Mouse (Mus musculus) heart, embryonic 15.5 days (tissue): ENCODE results near the gene Reep3. TPM values are rescaled to one million over a fixed set of nuclear protein-coding genes. Genes with fewer than 3 reads are reported as not detected.

Experiments
- ATAC-seq: fragments of 200-750 bp; cut with Nextera tagmentation; replicated peaks from 2 replicates; pipeline ENCODE4 v1.8.0; 2017; ENCODE audit warnings: low read depth, moderate TSS enrichment; ENCODE audit not compliant: insufficient number of reproducible peaks, insufficient read depth, low FRiP score
- H3K27ac ChIP-seq: fragments of 300-500 bp; sonication (generic); 2 replicates; pipeline ENCODE4 v1.5.1; 2015; ENCODE audit warnings: mild to moderate bottlenecking, inconsistent platforms
- H3K27me3 ChIP-seq: fragments of 300-500 bp; sonication (generic); 2 replicates; pipeline ENCODE4 v1.6.1; 2015; ENCODE audit warnings: inconsistent platforms
- H3K36me3 ChIP-seq: fragments of 300-500 bp; sonication (generic); 2 replicates; pipeline ENCODE4 v1.6.1; 2015; ENCODE audit warnings: mild to moderate bottlenecking, inconsistent platforms
- H3K4me1 ChIP-seq: fragments of 300-500 bp; sonication (generic); replicated peaks from 2 replicates; pipeline ENCODE4 v1.6.1; 2015; ENCODE audit warnings: inconsistent platforms
- H3K4me2 ChIP-seq: fragments of 300-500 bp; sonication (generic); 2 replicates; pipeline ENCODE4 v1.6.1; 2015; ENCODE audit warnings: inconsistent platforms, mild to moderate bottlenecking, moderate library complexity
- H3K4me3 ChIP-seq: fragments of 300-500 bp; sonication (generic); 2 replicates; pipeline ENCODE4 v1.5.1; 2015; ENCODE audit warnings: mild to moderate bottlenecking, inconsistent platforms
- H3K9ac ChIP-seq: fragments of 300-500 bp; sonication (generic); 2 replicates; pipeline ENCODE4 v1.6.1; 2015; ENCODE audit warnings: mild to moderate bottlenecking, inconsistent platforms
- H3K9me3 ChIP-seq: fragments of 300-500 bp; sonication (generic); replicated peaks from 2 replicates; pipeline ENCODE4 v1.6.1; 2016; ENCODE audit warnings: inconsistent platforms
- WGBS: fragments of 180-500 bp; shearing (Covaris S2); methylation state at CpG from one replicate; pipeline ENCODE4 v1.1.7; 2015; ENCODE audit warnings: mixed read lengths; 5-methylcytosine and 5-hydroxymethylcytosine counted together
- polyA plus RNA-seq: library from polyadenylated mRNA; unstranded; fragments of >200 nt; fragmentation: Nextera tagmentation; extraction: Ambion mirVana; gene quantifications from 2 replicates; pipeline ENCODE4 v1.2.1, GENCODE M21; 2015

Reep3 gene
- polyA plus RNA-seq, 1 experiment from 2014 or later: 31.5 TPM

DNA sequence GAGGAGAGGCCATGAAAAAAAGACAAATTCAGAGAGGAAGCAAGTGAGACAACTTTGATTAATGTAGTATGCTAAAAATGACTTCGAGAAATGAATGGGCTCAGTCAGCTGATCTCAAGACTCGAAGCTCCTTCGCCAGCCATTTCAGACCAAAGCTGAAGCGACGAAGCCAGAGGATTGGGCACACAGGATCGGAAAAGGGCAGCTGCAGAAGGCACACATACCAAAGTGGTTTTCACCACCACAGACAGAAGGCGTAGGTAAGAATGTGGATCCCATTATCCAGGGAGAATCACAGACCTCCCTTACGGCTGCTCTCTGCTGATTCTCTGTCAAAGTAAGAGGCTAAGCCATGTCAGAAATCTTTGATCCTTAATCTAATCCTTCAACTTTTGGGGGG lies 136.6 kb downstream of the Reep3 start:
- no peak for ATAC-seq
- Histone ChIP-seq H3K36me3 (no peaks in the 10 kb centered on the region), H3K9me3 (no peaks in the 10 kb centered on the region), H3K4me1 (0 out of 2 replicates have a peak, but pooled peaks cover 3% of the 10 kb centered on the region), H3K27ac (no peak overlapping the region), H3K27me3 (no peaks in the 10 kb centered on the region), H3K4me2 (no peak overlapping the region), H3K9ac (no peak overlapping the region), H3K4me3 (no peak overlapping the region)
- WGBS: 75% methylated on average over 8 of the region's 8 CpGs

Other genes with a start within 250 kb of the Reep3 start
- 33.3 and 33.5 TPM in 2 replicates for gene Jmjd1c, start 820 bp downstream of the Reep3 start, polyA plus RNA-seq
- gene Nrbf2, start 188.4 kb upstream of the Reep3 start, polyA plus RNA-seq: 28.7 and 29.3 TPM in 2 replicates